Mouse (Mus musculus) brain, embryonic 14.5 days (tissue): Measurements from ENCODE around the gene Kctd19. TPM values are rescaled to one million over a fixed set of nuclear protein-coding genes. Genes with fewer than 3 reads are reported as not detected.

Experiments
- DNase-seq: peaks from one replicate; pipeline ENCODE4 v3.0.0-alpha.2; 2011; ENCODE audit warnings: low read depth
- CTCF ChIP-seq: fragments of 200-500 bp; IDR thresholded peaks from 2 replicates; pipeline ENCODE4 v1.5.1; 2012; ENCODE audit warnings: inconsistent platforms, mild to moderate bottlenecking, moderate library complexity, borderline replicate concordance; ENCODE audit not compliant: insufficient read depth, insufficient read length; ENCODE audit errors: extremely low read depth
- POLR2A ChIP-seq: fragments of 200-500 bp; IDR thresholded peaks from 2 replicates; pipeline ENCODE4 v1.6.1; 2012; ENCODE audit warnings: mild to moderate bottlenecking, inconsistent platforms, borderline replicate concordance; ENCODE audit not compliant: poor library complexity, insufficient read depth, insufficient read length, severe bottlenecking; ENCODE audit errors: extremely low read depth
- polyA plus RNA-seq: library from polyadenylated mRNA; depleted of rRNA; stranded (reverse); fragments of >200 nt; gene quantifications from 2 replicates; pipeline ENCODE4 v1.2.3, GENCODE M21; 2012

Kctd19 gene
- polyA plus RNA-seq, 1 experiment, result 0.04 TPM

DNA sequence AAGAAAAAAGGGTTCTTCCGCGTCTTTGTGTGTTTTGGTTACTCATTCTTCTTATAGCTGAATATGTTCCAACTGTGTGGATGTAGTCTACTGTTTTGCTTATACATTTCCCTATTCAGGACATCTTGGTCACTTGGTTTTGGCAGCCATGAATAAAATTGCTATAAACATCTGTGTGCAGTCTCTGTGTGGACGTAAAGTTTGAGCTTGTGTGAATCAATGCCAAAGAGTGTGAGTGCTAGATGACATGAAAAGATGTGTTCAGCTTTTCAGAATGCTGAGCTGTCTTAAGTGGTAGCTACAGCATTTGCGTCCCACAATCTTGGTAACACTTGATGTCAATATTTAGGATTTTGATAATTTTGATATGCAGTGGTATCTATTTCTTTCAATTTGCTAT is 6.5 kb upstream of the Kctd19 start:
- no peak for TF ChIP-seq CTCF
- no peak for TF ChIP-seq POLR2A

DNA sequence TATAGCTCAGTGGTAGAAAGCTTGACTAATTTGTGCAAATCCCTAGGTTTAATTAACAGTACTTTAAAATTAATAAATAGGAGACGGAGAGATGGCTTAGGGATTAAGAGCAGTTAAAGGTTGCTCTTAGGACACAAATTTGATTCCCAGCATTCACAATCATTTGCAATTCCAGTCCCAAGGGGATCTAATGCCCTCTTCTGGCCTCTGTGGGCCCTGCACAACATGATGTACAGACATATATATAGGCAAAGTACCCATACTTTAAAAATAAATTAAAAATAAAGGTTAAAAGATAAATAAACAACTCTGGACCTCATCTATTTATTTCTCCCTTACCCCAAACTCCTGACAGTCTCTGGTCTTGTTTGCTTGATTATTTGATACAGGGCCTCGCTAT is 5.7 kb upstream of the Kctd19 start:
- no peak for TF ChIP-seq POLR2A
- TF ChIP-seq CTCF, result no peak

More for the DNA sequence above, 6.5 kb upstream of the Kctd19 start:
- no peak for DNase-seq

DNA sequence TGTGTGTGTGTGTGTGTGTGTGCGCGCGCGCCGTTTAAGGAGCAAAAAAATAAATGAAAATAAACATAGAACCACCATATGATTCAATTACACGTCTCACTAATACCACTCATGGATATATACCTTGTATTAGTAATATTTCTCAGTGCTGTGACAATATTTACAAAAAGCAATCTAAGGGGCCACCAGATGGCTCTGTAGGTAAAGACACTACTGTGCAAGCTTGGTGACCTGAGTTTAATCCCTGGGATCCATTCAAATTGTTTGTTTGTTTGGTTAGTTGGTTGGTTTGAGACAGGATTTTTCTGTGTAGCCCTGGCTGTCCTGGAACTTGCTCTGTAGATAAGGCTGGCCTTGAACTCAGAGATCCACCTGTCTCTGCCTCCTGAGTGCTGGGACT is 3.4 kb downstream of the Kctd19 start:
- no peak for DNase-seq
- no peak for TF ChIP-seq CTCF
- no peak for TF ChIP-seq POLR2A

More for the DNA sequence above, 5.7 kb upstream of the Kctd19 start:
- DNase-seq, result no peak

DNA sequence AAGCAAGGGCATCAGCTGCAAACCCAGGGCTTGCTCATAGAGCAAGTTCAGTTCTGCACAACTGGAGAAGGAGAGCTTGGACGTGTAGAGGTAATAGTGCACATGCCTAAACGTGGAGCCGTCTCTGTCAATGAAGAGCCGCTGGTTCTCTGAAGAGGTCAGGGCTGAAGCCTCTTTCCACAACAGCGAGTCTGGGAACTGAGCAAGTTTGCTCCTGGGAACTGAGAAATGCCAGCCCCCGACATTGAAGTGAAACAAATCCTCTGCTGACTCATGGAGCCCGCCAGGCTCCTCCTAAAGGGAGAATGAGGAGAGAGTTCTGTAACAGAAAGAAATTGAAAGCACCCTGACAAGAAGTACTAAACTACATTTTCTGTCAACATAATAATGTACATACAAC is 5.0 kb downstream of the Kctd19 start:
- TF ChIP-seq POLR2A, result no peak
- no peak for TF ChIP-seq CTCF

DNA sequence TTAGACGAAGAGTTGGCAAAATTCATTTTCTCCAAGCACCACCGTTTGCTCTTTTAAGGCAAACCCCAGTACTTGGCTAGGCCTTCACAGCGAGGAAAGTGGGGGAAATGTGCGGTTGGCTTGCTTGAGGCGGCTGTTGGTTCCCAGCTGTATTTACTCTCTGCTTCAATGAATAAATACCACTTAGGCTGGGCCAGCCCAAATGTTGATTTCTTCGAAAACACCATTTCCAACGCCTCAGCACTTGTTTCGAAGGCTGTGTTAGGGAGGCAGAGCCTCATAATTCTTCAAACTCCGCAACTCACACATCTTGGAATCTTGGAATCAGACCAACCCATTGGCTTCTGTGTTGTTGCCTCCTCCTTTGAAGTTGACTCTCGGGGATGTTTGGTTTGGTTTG is 6.9 kb downstream of the Kctd19 start:
- TF ChIP-seq POLR2A (no peak), CTCF (no peak)
- peak; percentile 78 for DNase-seq

More for the DNA sequence above, 5.0 kb downstream of the Kctd19 start:
- DNase-seq, result no peak

DNA sequence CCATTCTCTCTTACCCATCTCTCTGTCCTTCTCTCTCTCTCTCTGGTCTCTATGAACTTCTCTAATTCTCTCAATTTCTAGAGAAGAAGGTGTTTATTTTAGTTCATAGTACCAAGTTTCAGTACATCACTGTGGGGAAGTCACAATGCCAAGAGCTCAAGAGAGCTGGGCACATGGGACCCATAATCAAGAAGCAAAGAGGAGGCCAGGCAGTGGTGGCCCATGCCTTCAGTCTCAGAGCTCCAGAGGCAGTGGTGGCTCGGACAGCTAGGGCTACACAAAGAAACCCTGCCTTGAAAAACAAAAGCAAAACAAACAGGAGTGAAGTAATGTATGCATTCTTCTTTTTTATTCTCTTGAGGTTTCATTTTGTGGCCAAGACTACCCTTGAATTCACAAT is 8.8 kb downstream of the Kctd19 start:
- DNase-seq, result no peak
- no peak for TF ChIP-seq POLR2A
- no peak for TF ChIP-seq CTCF

DNA sequence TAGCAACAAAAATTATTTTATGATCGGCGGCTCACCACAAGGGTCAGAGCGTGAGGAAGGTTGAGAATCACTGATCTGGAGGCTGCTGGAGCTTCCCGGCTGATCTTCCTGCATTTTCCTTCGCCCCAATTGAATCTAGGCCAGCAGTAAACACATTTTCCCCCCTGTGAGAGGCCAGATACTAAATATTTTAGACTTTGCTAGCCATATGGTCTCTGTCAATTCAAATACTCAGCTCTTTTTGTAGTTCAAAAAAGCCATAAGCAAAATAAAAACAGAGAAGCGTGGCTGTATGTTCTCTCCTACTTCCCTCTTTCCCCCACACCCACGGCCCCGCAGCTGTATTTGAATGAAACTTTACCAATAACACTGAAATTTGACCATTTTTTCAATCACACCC is 9.8 kb downstream of the Kctd19 start:
- DNase-seq, result no peak
- TF ChIP-seq CTCF (no peak), POLR2A (no peak)

DNA sequence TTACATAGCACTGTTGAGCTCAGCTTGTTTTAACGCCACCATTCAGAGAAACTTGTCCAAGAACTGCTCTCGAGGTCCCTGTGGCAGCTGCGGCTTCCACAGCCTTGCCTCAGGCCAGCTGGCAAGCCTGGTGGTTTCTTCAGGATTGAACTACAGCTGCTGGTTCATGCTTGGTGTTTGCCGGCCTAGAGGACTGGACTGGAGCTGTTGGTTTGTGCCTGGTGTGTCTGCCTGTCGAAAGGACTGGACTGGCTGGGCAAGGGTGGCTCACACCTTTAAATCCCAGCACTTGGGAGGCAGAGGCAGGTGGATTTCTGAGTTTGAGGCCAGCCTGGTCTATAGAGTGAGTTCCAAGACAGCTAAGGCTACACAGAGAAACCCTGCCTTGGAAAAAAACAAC is 13.3 kb downstream of the Kctd19 start:
- no peak for TF ChIP-seq CTCF
- TF ChIP-seq POLR2A, result no peak

DNA sequence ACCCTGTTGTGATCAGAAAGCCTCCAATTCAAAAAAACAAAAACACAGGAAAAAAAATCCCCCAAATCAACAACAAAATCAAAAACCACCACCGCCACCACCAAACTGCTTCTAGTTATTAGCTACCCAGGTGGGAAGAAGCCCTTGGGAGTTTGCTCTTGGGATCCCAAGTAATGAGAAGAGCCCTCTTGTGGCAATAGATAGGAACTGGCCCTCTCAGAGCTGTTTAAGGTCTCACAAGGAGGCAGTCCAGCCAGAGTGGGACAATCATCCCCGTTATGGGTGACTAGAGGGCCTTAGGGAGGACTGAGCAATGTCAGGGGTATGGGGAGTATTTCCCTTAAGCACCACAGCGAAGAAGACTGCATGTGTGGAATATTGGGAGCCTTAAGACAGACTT is 15.6 kb downstream of the Kctd19 start:
- peak; percentile 66; the same call in 1 of the 2 replicates for TF ChIP-seq CTCF
- TF ChIP-seq POLR2A, result no peak
- peak; percentile 68 for DNase-seq

More for the DNA sequence above, 13.3 kb downstream of the Kctd19 start:
- DNase-seq, result no peak

DNA sequence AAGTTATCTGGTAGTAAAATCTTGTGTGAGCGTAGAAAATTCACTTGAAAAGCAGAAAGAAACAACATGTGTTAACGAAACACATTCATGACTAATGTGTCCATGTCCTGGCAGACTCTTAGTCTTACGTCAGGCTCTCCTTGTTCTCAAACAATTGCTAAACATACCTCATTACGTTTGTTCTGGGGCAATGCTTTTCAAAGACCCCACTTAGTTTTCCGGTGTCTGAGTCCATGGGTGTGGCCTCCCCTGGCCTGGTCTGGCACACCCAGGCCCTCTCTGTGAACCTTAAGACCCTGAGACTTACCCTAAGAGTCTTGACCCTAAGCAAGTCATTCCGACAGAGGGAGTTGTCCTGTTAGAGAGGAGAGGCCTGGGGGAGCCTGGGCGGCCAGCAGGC is 19.4 kb downstream of the Kctd19 start:
- TF ChIP-seq CTCF, result no peak
- no peak for TF ChIP-seq POLR2A
- DNase-seq, result no peak

DNA sequence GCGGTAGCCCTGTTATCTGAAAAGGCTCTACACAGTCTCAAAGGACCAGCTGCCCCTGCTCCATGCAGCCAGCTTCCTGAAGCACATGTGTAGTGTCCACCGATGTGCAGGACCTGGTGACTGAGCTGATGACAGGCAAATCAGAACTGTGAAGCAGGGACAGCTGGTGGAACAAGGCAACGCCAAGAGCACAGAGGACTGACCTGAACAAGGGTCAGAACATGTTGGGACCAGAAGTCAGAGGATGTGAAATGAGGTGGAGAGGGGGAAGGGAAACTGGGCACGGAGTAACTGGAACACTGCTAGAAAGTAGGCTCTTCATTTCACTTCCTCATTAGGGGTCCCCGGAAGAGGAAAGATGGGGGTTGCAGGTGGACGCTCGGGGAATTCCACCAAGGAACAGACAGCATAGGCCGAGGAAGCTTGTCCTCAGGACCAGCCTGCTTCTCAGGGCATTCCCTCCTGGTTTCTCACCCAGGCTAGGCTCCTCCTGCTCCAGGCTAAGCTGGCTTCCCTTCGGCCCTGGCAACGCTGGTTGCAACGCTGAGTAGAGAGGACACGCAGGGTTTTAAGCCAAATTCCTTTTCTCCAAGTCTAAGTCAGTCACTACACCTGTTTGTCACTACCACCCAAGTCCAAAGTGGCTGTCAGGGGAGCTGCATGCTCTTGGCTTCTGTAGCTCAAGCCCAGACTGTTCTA is 20.1 kb downstream of the Kctd19 start:
- TF ChIP-seq CTCF (no peak), POLR2A (no peak)

DNA sequence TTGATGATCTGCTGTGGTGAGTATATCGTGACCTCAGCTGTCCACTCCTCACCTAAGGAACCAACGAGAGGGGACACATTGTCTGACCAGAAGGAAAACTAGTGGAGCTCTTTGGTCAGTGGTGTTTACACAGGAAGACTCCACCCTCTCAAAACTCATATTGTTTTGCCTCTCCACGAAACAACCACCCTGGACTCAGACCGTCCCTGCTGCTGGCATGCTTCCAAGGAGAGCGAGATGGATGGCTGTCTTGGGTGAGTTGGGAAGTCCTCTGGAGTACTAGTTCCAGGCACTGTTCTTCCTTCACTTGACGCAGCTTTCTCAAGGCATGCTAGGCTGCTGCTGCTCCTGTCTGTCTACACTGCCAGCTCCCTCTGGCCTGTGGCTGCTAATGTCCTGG is 24.2 kb downstream of the Kctd19 start:
- no peak for DNase-seq
- TF ChIP-seq POLR2A (no peak), CTCF (no peak)

More for the DNA sequence above, 20.1 kb downstream of the Kctd19 start:
- no peak for DNase-seq

DNA sequence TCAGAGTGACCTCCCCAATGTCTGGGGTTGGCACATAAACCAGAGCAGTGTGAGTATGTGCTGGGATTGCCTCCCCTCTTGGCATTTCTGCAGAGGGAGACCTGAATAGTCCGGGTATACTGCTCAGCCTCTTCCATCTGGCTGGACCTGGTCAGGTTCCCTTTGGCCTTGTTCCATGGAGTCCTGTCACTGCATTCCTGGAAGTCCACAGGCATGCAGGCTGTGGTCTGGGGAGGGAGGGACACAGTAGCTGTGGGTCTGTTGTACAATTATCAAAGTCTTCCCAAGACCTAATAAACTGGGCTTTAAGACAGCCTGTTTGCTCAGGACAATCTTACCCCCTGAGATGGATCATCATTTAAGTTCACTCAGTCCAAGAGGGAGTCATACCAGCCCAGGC is 26.2 kb downstream of the Kctd19 start:
- no peak for TF ChIP-seq POLR2A
- no peak for TF ChIP-seq CTCF
- DNase-seq, result no peak

DNA sequence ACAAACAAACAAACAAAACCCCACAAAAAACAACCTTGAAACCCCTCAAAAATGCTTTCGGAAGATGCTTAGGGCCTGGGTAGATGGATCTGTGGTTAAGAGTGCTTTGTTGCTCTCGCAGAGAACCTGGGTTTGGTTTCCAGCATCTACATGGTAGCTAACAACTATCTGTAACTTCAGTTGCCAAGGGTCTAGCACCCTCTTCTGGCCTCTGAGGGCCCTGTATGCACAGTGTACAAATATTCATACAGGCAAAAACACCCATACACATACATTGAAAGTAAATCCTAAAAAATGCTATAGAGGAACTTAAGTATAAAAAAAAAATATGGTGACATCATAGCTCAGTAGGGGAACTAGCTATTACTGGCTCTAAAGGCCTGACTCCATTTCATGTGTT is 29.2 kb downstream of the Kctd19 start:
- DNase-seq, result no peak
- no peak for TF ChIP-seq POLR2A
- TF ChIP-seq CTCF, result no peak
